Mouse (Mus musculus) hindlimb bud, embryonic 11.5 days (tissue): ENCODE measurements at regions not wholly inside any gene's neighbourhood (a gene's known extent, or its start where the extent isn't known, plus 50 kb on each side); places are given as distances from the start of the nearest gene placed in this dataset.

ENCODE experiments used
- DNase-seq: peaks from one replicate; pipeline ENCODE4 v3.0.0-alpha.2; 2012; ENCODE audit warnings: low read depth, low spot score; ENCODE audit errors: extremely low spot score

DNA sequence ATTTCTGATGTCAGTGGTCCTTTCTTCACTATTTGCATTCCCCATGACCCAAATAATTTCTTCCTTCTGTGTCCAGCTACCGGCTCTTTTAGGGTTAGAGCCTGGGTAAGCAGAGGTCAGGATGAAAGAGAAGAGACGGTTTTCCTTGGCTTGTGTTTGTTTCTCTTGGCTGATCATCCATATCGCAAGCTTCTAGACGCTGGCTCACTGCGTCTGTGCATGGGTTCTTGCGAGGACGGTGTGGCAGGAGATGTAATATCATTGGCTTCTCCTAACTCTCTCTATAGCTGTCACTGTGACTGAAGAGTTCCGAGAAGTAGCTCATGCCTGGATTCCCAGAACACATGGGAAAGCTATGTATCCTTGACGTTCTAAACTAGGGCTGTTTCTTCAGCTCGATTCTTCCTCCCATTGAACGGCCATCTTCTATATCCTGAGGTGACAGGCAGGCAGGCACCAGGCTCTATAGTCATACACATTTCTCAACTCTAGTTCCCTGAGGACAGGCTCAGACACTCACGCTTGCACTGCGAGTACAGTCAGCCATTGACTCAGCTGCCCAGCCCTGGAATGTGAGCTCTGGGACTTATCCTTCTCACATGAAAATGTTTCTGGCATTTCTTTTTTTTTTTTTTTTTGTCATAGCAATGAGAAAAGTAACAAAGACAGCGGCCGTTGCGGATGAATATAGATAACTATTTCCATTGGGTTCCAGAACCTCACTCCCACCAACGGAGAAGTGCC lies 85.0 kb downstream of the Bach1 start:
- DNase-seq: no peak

DNA sequence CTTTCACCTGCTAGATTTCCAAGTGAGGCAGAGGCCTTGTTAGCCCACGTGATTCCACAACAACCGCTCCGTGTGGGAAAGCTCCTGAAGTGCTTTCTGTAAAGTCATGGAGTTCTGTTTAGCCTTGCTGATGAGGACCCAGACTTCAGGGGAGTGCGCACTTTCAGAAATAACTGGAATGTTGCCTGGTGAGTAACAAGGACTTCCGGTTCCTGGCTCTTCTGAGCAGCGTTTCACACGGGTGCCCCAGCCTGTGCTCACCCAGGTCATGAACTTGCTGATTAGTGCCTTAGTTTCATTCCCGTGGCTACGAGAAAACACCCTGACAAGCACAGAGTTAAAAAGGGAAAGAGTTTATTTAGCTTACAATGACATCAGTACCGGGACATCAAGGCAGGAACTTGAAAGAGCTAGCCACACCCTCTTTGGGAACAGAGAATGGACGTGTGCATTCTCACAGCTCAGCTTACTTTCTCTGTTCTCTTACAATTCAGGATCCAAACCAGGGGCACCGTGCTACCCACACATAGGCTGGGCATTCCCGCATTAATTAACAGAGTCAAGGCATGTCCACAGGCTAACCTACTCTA lies 85.8 kb downstream of the Bach1 start:
- no peak for DNase-seq

DNA sequence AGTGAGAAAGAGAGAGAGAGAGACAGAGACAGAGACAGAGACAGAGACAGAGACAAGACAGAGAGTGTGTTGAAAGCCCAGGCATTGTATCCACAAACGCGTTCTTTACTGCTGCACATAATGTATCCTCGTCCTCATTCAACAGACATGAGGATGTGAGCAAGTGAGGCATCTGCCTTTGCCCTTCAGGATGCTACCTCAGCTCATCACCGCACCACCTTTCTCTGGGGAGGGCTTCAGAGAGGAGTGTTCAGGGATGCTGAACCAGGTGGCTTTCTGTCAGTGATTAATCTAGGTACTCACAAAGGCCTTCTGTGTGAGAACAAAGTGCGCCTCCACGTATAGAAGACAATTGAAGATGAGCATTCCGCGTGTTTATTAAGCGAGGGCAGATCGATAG lies 90.8 kb downstream of the Bach1 start:
- DNase-seq: no peak

DNA sequence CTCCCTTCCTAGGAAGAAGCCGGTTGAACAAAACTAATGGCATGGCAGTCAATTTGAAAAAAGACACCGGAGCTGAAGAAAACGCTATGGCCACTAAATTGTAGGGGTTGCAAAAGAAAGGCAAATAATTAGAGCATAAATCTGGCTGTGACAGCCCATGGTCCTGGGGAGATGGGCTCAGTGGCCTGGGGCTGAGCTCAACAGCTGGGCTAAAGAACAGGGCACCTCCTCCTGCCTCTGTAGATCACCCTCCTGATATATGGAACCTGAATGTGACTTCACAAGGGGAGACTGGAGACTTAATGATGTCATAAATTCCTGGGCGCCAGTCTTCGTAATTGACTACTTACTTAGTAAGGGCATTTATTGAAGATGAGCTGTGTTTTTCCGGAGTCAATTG lies 91.2 kb downstream of the Bach1 start:
- DNase-seq: no peak

DNA sequence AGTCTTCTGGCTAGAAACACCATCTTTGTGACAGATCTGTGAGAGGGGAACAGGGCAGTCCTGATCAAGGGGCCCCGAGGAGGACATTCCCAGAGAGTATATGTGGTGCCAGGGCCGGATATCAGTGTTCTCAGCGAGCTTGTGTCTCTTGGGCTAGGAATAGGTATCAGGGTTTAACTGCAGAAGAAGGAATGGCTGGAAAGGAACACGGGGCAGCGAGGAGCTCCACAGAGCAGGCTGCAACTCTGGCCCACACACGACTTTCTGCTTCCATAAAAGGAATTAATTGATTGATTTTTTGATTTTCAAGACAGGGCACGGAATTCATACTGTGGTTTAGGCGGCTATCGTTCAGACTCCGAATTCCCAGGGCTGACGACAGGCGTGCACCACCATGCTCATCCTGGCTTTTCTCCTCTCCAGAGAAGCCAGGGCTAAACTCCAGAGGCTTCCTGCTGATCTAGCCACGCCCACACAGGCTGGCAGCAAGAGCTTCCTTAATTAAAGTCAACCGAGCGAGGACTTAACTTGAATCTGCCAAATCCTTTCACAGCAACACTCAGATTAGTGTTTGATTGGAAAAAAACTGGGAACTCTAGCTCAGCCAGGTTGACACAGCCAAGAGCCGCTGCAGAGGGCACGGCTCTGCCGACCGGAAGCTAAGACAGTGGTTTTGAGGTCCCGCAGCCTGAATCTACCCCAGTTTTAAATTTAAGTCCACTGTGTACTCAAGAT lies 97.9 kb downstream of the Bach1 start:
- DNase-seq: no peak

DNA sequence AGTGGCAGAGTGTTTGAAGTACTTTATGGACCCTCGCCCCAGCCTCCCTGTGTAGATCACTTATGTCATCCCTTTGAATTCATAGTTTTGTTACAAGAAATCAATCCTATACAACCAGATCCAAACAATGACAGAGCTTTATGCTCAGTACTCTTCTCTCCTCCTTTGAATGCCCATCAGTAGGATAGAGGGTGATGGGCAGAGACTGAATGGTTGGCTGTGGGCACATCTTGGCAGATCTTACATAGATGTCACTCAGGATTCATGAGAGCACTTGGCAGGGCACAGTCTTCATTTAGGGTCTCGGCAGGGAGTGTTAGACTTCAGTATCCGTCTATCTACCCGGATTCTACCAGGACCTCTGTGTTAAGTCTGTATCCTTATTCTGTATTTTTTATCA lies 103.6 kb downstream of the Bach1 start:
- no peak for DNase-seq

DNA sequence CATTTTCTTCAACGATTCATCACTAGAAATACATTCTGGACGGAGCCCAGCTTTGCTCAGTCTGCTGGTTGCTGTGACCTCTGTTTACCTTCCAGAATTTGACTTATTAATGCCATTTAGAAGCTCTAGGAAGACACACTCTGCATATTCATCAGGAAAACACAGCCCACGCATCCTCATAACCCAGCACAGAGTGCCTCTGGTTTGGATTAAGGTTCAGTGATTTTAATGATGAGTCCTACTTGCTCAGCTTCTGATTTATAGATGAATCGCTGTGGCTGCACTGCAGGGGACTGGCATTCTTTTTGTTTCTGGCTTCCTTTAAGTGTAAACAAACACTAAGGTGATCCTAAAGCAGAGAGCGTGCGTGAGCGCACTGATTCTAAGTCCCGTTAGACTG lies 118.8 kb downstream of the Bach1 start:
- DNase-seq: no peak

DNA sequence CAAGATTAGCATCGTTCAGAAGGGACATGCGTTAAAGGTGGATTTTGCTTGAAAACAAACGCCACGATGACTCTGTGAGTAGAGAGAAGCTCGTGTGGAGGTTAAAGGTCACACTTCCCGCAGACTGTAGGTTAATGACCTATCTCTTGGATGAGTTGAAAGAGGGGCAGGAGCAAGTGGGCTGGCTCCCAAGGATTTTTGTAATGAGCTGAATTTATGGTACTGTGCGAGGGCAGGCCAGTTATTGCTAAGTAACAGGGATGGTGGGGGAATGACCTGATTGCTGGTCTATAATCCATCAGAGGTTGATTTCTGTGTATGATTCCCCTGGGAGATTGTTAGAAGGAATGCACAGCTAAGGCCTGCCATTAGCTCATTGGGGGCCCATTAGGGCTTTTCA lies 135.6 kb downstream of the Bach1 start:
- DNase-seq: no peak

DNA sequence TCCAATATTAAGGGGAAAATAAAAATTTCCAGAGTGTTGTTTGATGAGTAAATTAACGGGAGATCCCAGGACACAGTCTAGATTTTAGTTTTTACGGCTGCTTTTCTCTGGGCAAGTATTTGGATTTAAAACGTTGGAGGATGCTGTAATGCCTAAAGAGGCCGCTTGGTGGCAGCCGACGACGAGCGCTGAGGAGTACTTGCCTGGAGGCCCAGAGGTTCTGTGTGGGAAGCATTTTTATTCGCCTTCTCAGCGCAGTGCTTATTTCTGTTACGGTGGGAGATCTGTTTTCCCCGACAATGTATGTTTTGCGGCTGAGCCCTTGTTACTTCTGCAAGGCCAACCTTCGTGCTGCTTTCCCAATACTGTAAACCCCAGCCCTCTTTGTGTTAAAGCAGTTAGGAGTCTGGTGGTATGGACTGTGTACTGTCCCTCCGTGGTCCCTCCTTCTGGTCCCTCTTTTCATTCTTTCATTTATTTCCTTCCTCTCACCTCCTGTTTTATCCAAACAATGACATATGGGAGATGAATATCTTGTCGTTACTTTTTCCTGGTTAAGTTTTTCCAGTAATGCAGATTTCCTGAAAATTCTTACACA lies 142.3 kb downstream of the Bach1 start:
- peak; percentile 39 for DNase-seq
